Mouse (Mus musculus) liver, embryonic 14.5 days (tissue): ENCODE measurements around the gene Lrp1.

Experiments used
- CTCF ChIP-seq: IDR thresholded peaks from 2 replicates; pipeline ENCODE4 v1.5.1; 2016; ENCODE audit warnings: antibody characterized with exemption, low read depth, control low read depth
- EP300 ChIP-seq: IDR thresholded peaks from 2 replicates; pipeline ENCODE4 v1.6.1; 2016; ENCODE audit warnings: antibody characterized with exemption, low read depth

- TF ChIP-seq EP300, result no peak
- TF ChIP-seq CTCF, result no peak
Observed at GRCm38 (mm10) chr10:127598607-127599006, 22.3 kb downstream of the Lrp1 start.
